Mouse (Mus musculus): ENCODE measurements at regions not wholly inside any gene's neighbourhood (a gene's known extent, or its start where the extent isn't known, plus 50 kb on each side); places are given as distances from the start of the nearest gene placed in this dataset.

DNA sequence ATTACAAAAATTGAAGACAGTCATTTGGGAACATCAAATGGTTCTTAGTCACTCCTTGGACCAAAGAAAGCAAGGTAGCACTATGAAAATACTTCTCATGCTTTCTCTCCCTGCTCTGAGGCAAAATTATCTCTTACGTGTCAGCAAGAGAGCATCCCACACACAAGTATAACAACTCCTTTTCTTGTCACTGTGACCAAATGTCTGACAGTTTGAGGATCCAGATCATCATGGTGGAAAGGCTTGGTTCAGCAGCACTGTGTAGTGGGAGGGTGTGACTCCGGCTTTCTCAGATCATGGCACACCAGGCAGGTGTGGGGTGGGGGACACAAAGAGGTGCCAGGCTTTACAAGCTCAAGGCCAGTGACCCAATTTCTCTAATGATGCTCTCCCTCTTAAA, 113.5 kb downstream of the Neurod6 start:
- Histone ChIP-seq H3K27me3 (replicated peaks) (no peaks in the 10 kb centered on the region), H3K9me3 (replicated peaks) (no peaks in the 10 kb centered on the region), H3K9ac (replicated peaks) (no peak overlapping the region), H3K4me2 (no peak overlapping the region), H3K27ac (replicated peaks) (no peak overlapping the region), H3K4me1 (no peaks in the 10 kb centered on the region), H3K36me3 (no peaks in the 10 kb centered on the region), H3K4me3 (replicated peaks) (no peak overlapping the region)
- 89% methylated on average over 2 of the region's 2 CpGs for WGBS
- no peak for ATAC-seq (ENCODE audit: low FRiP score)

DNA sequence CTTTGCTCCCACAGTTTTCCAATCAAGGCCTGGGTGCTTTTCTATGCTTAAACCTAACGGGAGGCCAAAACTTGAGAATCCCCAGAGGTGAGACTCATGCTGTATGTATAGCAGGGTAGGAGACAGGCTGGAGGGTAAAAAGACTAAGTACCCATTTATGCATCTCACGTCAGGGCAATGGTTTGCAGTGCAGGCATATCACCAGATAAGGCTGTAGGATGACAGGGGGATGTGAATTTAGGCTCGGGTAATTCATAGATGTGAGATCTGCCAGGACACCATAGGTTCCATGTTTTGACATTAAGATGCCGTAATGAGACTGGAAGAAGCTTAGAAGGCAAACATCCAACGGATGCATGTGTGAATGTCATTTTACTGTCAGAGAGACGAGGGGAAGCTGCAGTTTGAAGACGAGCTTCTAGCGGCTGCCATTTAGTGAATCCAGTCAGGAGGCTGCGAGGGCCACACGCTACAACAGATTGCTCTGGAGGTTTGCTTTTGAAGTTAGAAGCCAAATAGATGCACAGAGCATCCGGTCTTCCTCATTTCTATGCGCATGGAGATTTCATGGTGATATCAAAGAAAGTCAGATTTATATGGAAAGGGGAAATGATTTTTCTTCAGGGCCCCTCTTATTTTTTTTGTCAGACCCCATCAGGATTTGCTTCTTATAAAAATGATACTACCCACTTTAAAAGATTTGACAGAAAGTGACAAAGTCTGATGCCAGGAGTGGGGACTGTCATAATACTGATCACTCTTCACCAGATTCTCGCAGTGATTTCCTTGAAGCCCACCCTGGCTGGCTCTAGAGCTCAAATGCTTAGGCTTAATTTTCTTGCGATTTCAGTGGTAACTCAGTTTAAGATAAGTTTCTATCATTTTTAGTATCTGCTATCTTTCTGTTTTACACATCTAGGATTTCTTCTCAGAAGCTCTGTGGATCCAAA, 113.8 kb downstream of the Adcyap1r1 start:
- no peak overlapping the region for H3K4me2 ChIP-seq
- no peak for ATAC-seq (ENCODE audit: low FRiP score)
- no peaks in the 10 kb centered on the region for H3K9me3 ChIP-seq (replicated peaks)
- no peak overlapping the region for H3K4me3 ChIP-seq (replicated peaks)
- H3K9ac ChIP-seq (replicated peaks) = no peak overlapping the region
- no peaks in the 10 kb centered on the region for H3K4me1 ChIP-seq
- no peak overlapping the region for H3K27ac ChIP-seq (replicated peaks)
- WGBS = 75% methylated on average over 14 of the region's 14 CpGs
- H3K36me3 ChIP-seq = no peaks in the 10 kb centered on the region
- no peaks in the 10 kb centered on the region for H3K27me3 ChIP-seq (replicated peaks)

DNA sequence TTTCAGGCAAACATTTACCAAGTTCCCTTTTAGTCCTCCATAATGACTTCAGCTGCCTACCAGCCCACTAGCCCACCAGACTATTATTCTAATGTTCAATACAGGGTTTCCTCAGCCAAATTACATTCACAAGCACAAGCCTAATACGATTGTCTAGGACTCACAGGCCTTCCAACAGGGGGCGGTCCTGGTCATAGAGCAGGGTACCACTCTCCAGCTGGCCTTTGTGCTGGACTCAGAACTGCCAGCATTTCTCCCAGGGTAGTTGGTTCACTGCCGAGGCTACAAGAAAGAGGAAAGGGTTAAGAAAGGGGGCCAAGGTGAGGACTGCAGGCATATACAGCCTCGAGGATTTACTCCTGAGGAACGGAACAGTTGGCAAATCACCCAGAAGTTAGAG, 108.8 kb downstream of the Adcyap1r1 start:
- Histone ChIP-seq H3K4me2 (no peak overlapping the region), H3K4me3 (replicated peaks) (no peak overlapping the region), H3K4me1 (no peaks in the 10 kb centered on the region), H3K9ac (replicated peaks) (no peak overlapping the region), H3K27me3 (replicated peaks) (no peaks in the 10 kb centered on the region), H3K36me3 (no peaks in the 10 kb centered on the region), H3K9me3 (replicated peaks) (no peaks in the 10 kb centered on the region), H3K27ac (replicated peaks) (no peak overlapping the region)
- ATAC-seq (ENCODE audit: low FRiP score) = no peak
- 62% methylated on average over 5 of the region's 5 CpGs for WGBS

DNA sequence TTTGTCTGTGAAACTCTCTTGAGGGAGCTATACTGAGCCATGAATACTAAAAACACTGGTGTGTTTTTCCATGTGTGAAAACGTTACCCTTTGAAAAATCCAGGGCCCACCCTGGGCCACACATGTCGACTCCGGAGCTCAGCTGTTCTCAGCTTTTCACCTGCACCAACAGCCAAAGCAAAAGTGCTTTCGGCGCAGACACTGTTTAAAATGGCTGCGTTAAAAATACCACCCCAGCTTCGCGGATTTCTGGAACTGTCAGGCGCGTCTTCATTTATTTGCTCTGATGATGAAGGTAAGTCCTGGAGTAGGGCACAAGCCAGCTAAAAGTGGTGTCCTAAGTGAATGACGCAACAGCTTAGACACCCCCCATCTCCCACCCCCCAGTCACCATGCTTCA, 108.0 kb downstream of the Adcyap1r1 start:
- H3K4me2 ChIP-seq = no peak overlapping the region
- WGBS = 88% methylated on average over 11 of the region's 11 CpGs
- H3K4me3 ChIP-seq (replicated peaks) = no peak overlapping the region
- H3K27ac ChIP-seq (replicated peaks) = no peak overlapping the region
- H3K9me3 ChIP-seq (replicated peaks) = no peaks in the 10 kb centered on the region
- no peaks in the 10 kb centered on the region for H3K27me3 ChIP-seq (replicated peaks)
- no peaks in the 10 kb centered on the region for H3K4me1 ChIP-seq
- no peak overlapping the region for H3K9ac ChIP-seq (replicated peaks)
- no peaks in the 10 kb centered on the region for H3K36me3 ChIP-seq
- ATAC-seq (ENCODE audit: low FRiP score) = no peak

All from neural tube, embryonic 15.5 days (tissue).